Mouse (Mus musculus): ENCODE measurements around the gene Tnr.

- TF ChIP-seq POLR2A (IDR thresholded peaks at IDR 0.05; ENCODE audit: low read depth, low read length) (no peak), CTCF (IDR thresholded peaks at IDR 0.05; ENCODE audit: extremely low read depth, insufficient read depth, insufficient read length, insufficient replicate concordance) (no peak)
These were observed 21.7 kb upstream of the Tnr start for GRCm38 (mm10) chr1:159501911-159502310.
